Mouse (Mus musculus): Measurements from ENCODE around the gene Methig1.

DNA sequence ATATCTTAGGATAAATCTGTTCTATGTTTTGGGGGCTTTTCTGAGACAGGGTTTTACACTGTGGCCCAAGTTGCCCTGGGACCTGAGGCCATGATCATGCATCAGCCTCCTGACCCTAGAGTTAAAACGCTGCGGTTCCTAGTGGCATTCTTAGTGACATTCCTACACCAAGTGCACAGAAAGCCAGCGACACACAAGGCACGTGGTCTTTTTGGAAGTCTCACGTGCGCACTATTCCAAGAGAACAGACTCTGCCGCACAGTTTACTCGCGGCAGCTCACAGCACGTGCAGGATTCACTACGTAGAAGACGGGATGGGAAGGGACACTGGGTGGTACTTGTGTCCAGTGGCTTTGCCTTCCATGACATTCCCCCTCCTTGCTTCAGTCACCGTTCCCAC, 62.0 kb downstream of the Methig1 start:
- TF ChIP-seq POLR2A (IDR thresholded peaks at IDR 0.05; ENCODE audit: control insufficient read depth in 1 of 2, insufficient read depth in 1 of 2, low read depth in 1 of 2, low read length in 2 of 2, poor library complexity in 1 of 2) (no peak), RAD21 (IDR thresholded peaks at IDR 0.05; ENCODE audit: low read depth, low read length) (no peak), CTCF (IDR thresholded peaks at IDR 0.05 in 2 of 3, conservative IDR thresholded peaks at IDR 0.05 in 1 of 3; ENCODE audit: control insufficient read depth in 1 of 3, insufficient read depth in 1 of 3, low read depth in 2 of 3, low read length in 3 of 3, poor library complexity in 1 of 3, severe bottlenecking in 1 of 3) (no peak), TCF12 (IDR thresholded peaks at IDR 0.05; ENCODE audit: low read depth, low read length) (no peak), MAFK (IDR thresholded peaks at IDR 0.05; ENCODE audit: borderline replicate concordance, low read depth, low read length) (no peak), ZNF384 (IDR thresholded peaks at IDR 0.05; ENCODE audit: low read depth, low read length) (no peak), BHLHE40 (IDR thresholded peaks at IDR 0.05; ENCODE audit: borderline replicate concordance, low read depth, low read length) (no peak), RCOR1 (IDR thresholded peaks at IDR 0.05; ENCODE audit: low read depth, low read length) (no peak), UBTF (IDR thresholded peaks at IDR 0.05; ENCODE audit: borderline replicate concordance, insufficient read depth, low read depth, low read length) (no peak), EP300 (IDR thresholded peaks at IDR 0.05; ENCODE audit: low read depth in 1 of 2, low read length in 2 of 2) (no peak), MXI1 (IDR thresholded peaks at IDR 0.05; ENCODE audit: low read depth, low read length) (no peak), HCFC1 (IDR thresholded peaks at IDR 0.05; ENCODE audit: low read depth, low read length) (no peak)
